Mouse (Mus musculus): Measurements from ENCODE around the gene Snx12. TPM values are rescaled to one million over a fixed set of nuclear protein-coding genes. Genes with fewer than 3 reads are reported as not detected.

Gene Snx12
- polyA plus RNA-seq (2012; rRNA removed), result 22.5 and 30.3 TPM in 2 replicates

DNA sequence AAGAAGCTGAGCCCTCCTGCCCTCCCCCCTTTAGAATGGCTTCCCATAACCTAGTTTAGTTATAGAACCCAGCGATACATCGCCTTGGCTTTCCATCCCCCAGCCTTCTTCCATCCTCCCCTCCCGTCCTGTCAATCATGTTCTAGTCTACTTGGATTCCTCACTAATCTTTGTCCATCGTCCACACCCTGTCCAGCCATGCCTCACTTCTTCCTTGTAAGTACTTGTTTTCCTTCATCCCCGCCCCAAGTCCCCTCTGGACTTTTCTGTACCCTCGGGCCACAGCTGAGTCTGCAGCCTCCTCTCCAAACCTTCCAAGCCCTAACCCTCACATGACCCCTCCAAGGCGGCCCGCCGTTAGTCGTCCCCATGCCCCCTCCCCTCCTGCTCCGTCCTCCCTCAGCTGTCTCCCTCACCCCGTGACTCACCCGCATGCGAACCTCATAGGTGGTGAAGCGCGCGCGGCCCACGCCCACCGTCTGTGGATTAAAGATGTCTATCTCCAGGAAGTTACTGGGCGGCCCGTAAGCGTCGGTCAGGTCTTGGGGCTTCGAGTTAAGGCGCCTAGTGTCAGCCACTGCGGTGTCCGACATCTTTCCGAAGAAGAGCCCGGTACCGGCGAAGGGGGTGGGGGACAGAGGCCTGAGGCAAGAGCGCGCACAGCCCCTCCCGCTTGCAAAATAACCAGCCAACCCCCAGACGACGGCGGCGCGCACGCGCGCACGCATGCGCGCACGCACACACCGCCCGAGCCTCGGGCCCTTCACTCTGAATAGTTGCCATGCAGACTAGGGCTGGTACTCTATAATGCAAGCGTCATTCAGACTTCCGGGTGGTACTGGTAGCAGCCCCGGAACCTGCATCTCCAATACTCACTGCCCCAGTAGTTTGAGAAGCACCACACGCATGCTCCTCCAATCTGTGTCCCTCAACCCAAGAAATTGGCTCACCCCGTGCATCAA lies at the start of gene Snx12:
Gene Snx12, minus strand, starts transcription at position 730 of the 962 bp plus-strand sequence.
- peak within 1 kb of the TSS; percentile 88 for H3K4me3 ChIP-seq (ENCODE audit: insufficient read depth, low read depth, low read length)
- TF ChIP-seq CTCF (conservative IDR thresholded peaks at IDR 0.05; ENCODE audit: insufficient read depth, insufficient read length, low read depth, low read length) (no peak), POLR2A (IDR thresholded peaks at IDR 0.05; ENCODE audit: low read depth, low read length) (peak; percentile 2)
- H3K36me3 ChIP-seq (ENCODE audit: control insufficient read depth, insufficient read depth, low read length), result no peaks in the 10 kb centered on the region
- no peaks in the 10 kb centered on the region for H3K27me3 ChIP-seq (replicated peaks; ENCODE audit: control insufficient read depth, insufficient read depth, low read length)
- no peaks in the 10 kb centered on the region for H3K4me1 ChIP-seq (ENCODE audit: control insufficient read depth, insufficient read depth, low read length)
- peak within 1 kb of the TSS; percentile 67 for H3K27ac ChIP-seq (ENCODE audit: insufficient read depth, low read depth, low read length)
- peak; percentile 94 for DNase-seq
- under 1% methylated on average over 55 of the region's 55 CpGs for WGBS

DNA sequence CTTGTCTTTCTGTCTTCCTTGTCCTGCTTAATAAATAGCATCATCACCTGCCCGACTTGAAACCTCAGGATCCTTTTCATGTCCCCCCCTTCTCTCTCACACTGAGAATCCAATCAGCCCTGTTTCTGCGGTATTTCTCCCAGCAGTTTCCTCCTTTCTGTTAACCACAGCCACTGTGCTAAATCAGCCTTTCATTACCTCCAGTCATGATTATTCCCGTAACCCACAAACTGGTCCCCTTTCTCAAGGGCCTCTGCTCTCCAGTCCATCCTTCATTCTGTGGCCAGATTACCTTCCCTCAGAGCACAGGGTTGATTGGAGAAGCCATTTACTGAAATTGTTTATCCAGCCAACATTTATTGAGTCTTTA lies 46.4 kb upstream of the Snx12 start, which contains the start of gene Gm20489:
Gene Gm20489, minus strand, starts transcription at position 269 of the 370 bp plus-strand sequence.
- TF ChIP-seq POLR2A (IDR thresholded peaks at IDR 0.05; ENCODE audit: low read depth, low read length), result no peak
- TF ChIP-seq CTCF (conservative IDR thresholded peaks at IDR 0.05; ENCODE audit: insufficient read depth, insufficient read length, low read depth, low read length), result no peak
- WGBS, result 70% methylated on average over 3 of the region's 3 CpGs

DNA sequence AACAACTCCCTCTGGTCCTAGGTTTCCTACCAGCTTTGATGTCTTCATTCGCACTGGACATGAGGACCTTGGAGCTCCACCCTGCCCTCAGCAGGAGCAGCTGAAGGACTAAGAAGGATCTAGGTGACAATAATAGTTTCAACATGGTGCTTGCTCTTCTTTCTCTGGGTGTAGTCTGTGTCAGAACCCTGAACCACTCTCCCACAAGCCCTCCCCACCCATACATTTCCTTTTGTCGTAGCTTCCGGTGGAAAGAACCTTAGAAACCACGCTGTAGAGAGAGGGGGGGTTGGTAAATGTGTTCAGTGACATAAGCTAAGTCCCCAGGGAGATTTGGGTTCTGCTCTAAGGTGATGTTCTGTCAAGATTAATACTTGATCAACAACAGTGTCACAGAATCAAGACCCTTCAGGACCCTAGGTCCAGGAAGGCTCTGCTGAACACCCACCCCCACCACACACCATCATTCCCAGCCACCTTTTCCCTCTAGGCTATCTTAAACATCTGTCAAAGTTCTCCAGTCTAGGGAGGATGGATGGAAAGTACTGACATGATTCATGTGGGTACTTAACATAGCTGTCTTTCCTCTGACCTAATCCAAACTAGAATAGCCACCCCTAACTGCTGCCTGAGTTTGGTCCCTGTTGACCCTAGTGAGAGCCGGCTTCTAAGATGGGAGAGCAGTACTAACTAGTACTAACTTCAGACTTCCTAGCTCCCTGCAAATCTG lies 45.8 kb upstream of the Snx12 start, which contains the start of gene Il2rg:
Gene Il2rg, minus strand, starts transcription at position 231 of the 730 bp plus-strand sequence.
- Histone ChIP-seq H3K36me3 (ENCODE audit: control insufficient read depth, insufficient read depth, low read length) (no peaks in the 10 kb centered on the region), H3K27me3 (replicated peaks; ENCODE audit: control insufficient read depth, insufficient read depth, low read length) (no peaks in the 10 kb centered on the region), H3K4me3 (ENCODE audit: insufficient read depth, low read depth, low read length) (peak within 1 kb of the TSS; percentile 15), H3K27ac (ENCODE audit: insufficient read depth, low read depth, low read length) (no peak within 1 kb of the TSS), H3K4me1 (ENCODE audit: control insufficient read depth, insufficient read depth, low read length) (no peaks in the 10 kb centered on the region)
- DNase-seq, result no peak
- 59% methylated on average over 5 of the region's 5 CpGs for WGBS
- TF ChIP-seq POLR2A (IDR thresholded peaks at IDR 0.05; ENCODE audit: low read depth, low read length) (no peak), CTCF (conservative IDR thresholded peaks at IDR 0.05; ENCODE audit: insufficient read depth, insufficient read length, low read depth, low read length) (no peak)

More for the DNA sequence above, 46.4 kb upstream of the Snx12 start, which contains the start of gene Gm20489:
- no peaks in the 10 kb centered on the region for H3K4me1 ChIP-seq (ENCODE audit: control insufficient read depth, insufficient read depth, low read length)
- no peak for DNase-seq
- no peaks in the 10 kb centered on the region for H3K36me3 ChIP-seq (ENCODE audit: control insufficient read depth, insufficient read depth, low read length)
- H3K4me3 ChIP-seq (ENCODE audit: insufficient read depth, low read depth, low read length), result peak within 1 kb of the TSS; percentile 15
- H3K27me3 ChIP-seq (replicated peaks; ENCODE audit: control insufficient read depth, insufficient read depth, low read length), result no peaks in the 10 kb centered on the region
- H3K27ac ChIP-seq (ENCODE audit: insufficient read depth, low read depth, low read length), result no peak within 1 kb of the TSS

DNA sequence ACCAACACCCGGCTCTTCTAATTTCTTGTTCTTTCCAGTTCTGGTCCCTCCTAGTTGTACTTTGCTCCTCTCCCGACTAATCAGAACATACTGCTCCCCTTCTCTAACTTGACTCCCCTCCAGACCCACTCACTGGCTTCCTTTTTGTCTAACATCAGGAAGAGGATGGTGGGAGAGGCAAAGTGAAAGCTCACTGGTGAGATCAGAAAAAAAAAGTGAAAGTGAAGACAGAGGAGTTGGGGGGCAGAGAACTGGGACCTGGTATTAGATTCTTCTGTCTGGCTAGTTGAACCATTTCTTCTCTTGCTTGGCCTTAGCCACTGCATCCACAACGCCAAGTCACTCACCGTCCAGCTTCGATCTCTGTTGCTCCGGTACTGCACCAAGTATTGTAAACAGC lies 44.3 kb upstream of the Snx12 start:
- H3K4me3 ChIP-seq (ENCODE audit: insufficient read depth, low read depth, low read length), result no peak overlapping the region
- no peaks in the 10 kb centered on the region for H3K36me3 ChIP-seq (ENCODE audit: control insufficient read depth, insufficient read depth, low read length)
- H3K27me3 ChIP-seq (replicated peaks; ENCODE audit: control insufficient read depth, insufficient read depth, low read length), result no peaks in the 10 kb centered on the region
- DNase-seq, result no peak
- H3K27ac ChIP-seq (ENCODE audit: insufficient read depth, low read depth, low read length), result no peak overlapping the region
- H3K4me1 ChIP-seq (ENCODE audit: control insufficient read depth, insufficient read depth, low read length), result no peaks in the 10 kb centered on the region
- TF ChIP-seq POLR2A (IDR thresholded peaks at IDR 0.05; ENCODE audit: low read depth, low read length), result no peak
- TF ChIP-seq CTCF (conservative IDR thresholded peaks at IDR 0.05; ENCODE audit: insufficient read depth, insufficient read length, low read depth, low read length), result no peak
- 82% methylated on average over 6 of the region's 6 CpGs for WGBS

DNA sequence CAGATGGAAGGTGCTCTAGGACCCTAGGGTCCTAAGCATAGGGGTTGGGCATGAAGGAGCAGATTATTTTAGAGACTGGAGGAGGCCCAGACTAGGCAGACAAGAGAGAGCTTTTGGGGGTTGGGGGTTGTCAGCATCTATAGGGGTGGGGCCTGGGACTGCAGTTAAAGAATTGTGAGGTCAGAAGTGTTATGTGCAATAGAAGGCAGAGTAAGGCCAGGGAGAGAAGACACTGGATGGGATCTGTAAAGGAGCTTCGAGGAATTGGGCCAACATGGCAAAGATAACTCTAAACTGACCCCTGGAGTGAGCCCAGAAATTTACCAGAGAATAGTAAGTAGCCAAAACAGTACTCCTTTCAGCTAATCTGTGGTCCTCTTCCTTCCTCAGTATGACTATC lies 41.5 kb upstream of the Snx12 start, which contains the start of gene Gm614:
Gene Gm614, minus strand, starts transcription at position 101 of the 400 bp plus-strand sequence.
- no peak within 1 kb of the TSS for H3K27ac ChIP-seq (ENCODE audit: insufficient read depth, low read depth, low read length)
- no peaks in the 10 kb centered on the region for H3K36me3 ChIP-seq (ENCODE audit: control insufficient read depth, insufficient read depth, low read length)
- no peak for DNase-seq
- H3K27me3 ChIP-seq (replicated peaks; ENCODE audit: control insufficient read depth, insufficient read depth, low read length), result no peaks in the 10 kb centered on the region
- H3K4me3 ChIP-seq (ENCODE audit: insufficient read depth, low read depth, low read length), result no peak within 1 kb of the TSS
- WGBS, result 100% methylated on average over 1 of the region's 1 CpGs
- TF ChIP-seq POLR2A (IDR thresholded peaks at IDR 0.05; ENCODE audit: low read depth, low read length) (no peak), CTCF (conservative IDR thresholded peaks at IDR 0.05; ENCODE audit: insufficient read depth, insufficient read length, low read depth, low read length) (no peak)
- H3K4me1 ChIP-seq (ENCODE audit: control insufficient read depth, insufficient read depth, low read length), result no peaks in the 10 kb centered on the region

DNA sequence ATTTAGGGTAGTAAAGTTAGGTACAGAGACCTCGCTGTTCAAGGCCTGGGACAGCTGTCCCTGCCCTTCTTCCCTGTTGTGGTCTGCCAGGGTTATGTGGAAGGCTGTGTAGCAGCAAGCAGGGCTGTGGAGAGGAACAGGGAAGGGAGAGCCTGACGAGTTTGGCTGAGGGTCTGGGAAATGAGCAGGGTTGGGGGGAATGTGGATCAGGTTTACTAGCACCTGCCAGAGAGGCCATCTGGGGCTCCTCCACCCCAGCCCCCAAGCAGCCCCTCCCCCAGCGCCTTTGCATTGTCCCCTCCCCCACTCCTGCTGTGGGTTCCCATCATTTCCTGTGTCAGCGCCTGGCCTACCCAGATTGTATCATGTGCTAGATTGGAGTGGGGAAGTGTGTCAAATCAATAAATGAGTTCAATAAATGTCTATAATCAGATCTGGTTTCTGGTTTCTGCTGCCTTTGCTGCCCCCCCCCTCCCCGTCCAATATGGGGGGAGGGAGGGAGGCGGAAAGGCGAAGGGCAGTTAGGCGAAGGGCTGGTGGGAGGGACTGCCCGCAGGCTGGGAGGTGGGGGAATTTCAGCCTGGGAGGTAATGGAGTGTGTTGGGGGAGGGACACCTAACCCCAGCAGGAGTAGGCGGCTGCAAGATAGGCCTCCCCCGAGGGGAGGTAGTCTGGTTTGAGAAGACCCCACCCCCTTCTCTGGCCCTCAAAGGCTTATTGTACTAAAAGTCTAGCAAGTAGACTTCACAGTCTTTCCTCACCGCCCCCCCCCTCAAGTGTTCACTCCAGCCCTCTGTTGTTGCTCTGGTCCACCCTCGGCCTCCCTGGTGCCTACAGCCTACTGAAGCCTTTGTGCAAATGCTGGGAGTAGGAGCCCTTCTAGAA lies 38.3 kb upstream of the Snx12 start:
- H3K27ac ChIP-seq (ENCODE audit: insufficient read depth, low read depth, low read length), result no peak overlapping the region
- H3K27me3 ChIP-seq (replicated peaks; ENCODE audit: control insufficient read depth, insufficient read depth, low read length), result no peaks in the 10 kb centered on the region
- no peak for DNase-seq
- WGBS, result 46% methylated on average over 13 of the region's 13 CpGs
- no peak overlapping the region for H3K4me3 ChIP-seq (ENCODE audit: insufficient read depth, low read depth, low read length)
- H3K4me1 ChIP-seq (ENCODE audit: control insufficient read depth, insufficient read depth, low read length), result no peaks in the 10 kb centered on the region; the same call in 1 of the 2 replicates
- TF ChIP-seq POLR2A (IDR thresholded peaks at IDR 0.05; ENCODE audit: low read depth, low read length) (no peak), CTCF (conservative IDR thresholded peaks at IDR 0.05; ENCODE audit: insufficient read depth, insufficient read length, low read depth, low read length) (no peak)
- H3K36me3 ChIP-seq (ENCODE audit: control insufficient read depth, insufficient read depth, low read length), result no peaks in the 10 kb centered on the region

All from kidney, adult 2 months (tissue).